Mouse (Mus musculus) liver, embryonic 14.5 days (tissue): Measurements from ENCODE around the gene Efna2. TPM values are rescaled to one million over a fixed set of nuclear protein-coding genes. Genes with fewer than 3 reads are reported as not detected.

Experiments used
- ATAC-seq: fragments of 200-750 bp; cut with Nextera tagmentation; 2 replicates; pipeline ENCODE4 v1.8.0; 2017; ENCODE audit warnings: moderate number of reproducible peaks, mild to moderate bottlenecking, moderate library complexity; ENCODE audit not compliant: insufficient read depth
- DNase-seq, 3 experiments: peaks; one replicate each; pipeline ENCODE4 v3.0.0-alpha.2; 2012 to 2013; ENCODE audit warnings: low read depth in 3 of 3, low spot score in 3 of 3
- H3K27ac ChIP-seq: fragments of 300-500 bp; sonication (generic); 2 replicates; pipeline ENCODE4 v1.5.1; 2014; ENCODE audit warnings: moderate library complexity, mild to moderate bottlenecking, control low read depth, inconsistent platforms
- H3K27me3 ChIP-seq: fragments of 300-500 bp; sonication (generic); 2 replicates; pipeline ENCODE4 v1.6.1; 2014; ENCODE audit warnings: mild to moderate bottlenecking, low read length, moderate library complexity; ENCODE audit not compliant: control insufficient read depth, insufficient read depth
- H3K36me3 ChIP-seq: fragments of 300-500 bp; sonication (generic); replicated peaks from 2 replicates; pipeline ENCODE4 v1.6.1; 2014; ENCODE audit warnings: low read depth; ENCODE audit not compliant: control insufficient read depth, insufficient read depth
- H3K4me1 ChIP-seq, 2 experiments: fragments of 200-500 bp in 1 of 2; fragments of 300-500 bp in 1 of 2; sonication (generic) in 1 of 2; replicated peaks; 2 replicates each; pipeline ENCODE4 v1.6.1; 2012 to 2014; ENCODE audit warnings: antibody characterized with exemption in 1 of 2, inconsistent platforms in 1 of 2, low read length in 1 of 2; ENCODE audit not compliant: control insufficient read depth in 2 of 2, insufficient read depth in 2 of 2
- H3K4me2 ChIP-seq: fragments of 300-500 bp; sonication (generic); 2 replicates; pipeline ENCODE4 v1.6.1; 2014; ENCODE audit warnings: low read depth, mild to moderate bottlenecking, control low read depth, moderate library complexity
- H3K4me3 ChIP-seq, 2 experiments: fragments of 200-500 bp in 1 of 2; fragments of 300-500 bp in 1 of 2; sonication (generic) in 1 of 2; 2 replicates each; pipeline ENCODE4 v1.5.1; 2012 to 2014; ENCODE audit warnings: low read depth in 2 of 2, low read length in 2 of 2, mild to moderate bottlenecking in 2 of 2, control low read depth in 1 of 2, inconsistent platforms in 1 of 2, moderate library complexity in 1 of 2; ENCODE audit not compliant: insufficient read depth in 1 of 2
- H3K9ac ChIP-seq: fragments of 300-500 bp; sonication (generic); replicated peaks from 2 replicates; pipeline ENCODE4 v1.6.1; 2014; ENCODE audit warnings: mild to moderate bottlenecking, control low read depth, moderate library complexity
- H3K9me3 ChIP-seq: fragments of 300-500 bp; sonication (generic); 2 replicates; pipeline ENCODE4 v1.6.1; 2016; ENCODE audit warnings: low read length, mixed read lengths; ENCODE audit not compliant: control insufficient read depth
- CTCF ChIP-seq: IDR thresholded peaks from 2 replicates; pipeline ENCODE4 v1.5.1; 2016; ENCODE audit warnings: antibody characterized with exemption, low read depth, control low read depth
- EP300 ChIP-seq: IDR thresholded peaks from 2 replicates; pipeline ENCODE4 v1.6.1; 2016; ENCODE audit warnings: antibody characterized with exemption, low read depth
- WGBS: fragments of 180-500 bp; shearing (Covaris S2); extraction: QIAGEN DNeasy Blood & Tissue Kit; methylation state at CpG from one replicate; pipeline ENCODE4 v1.1.7; 2014; ENCODE audit not compliant: insufficient replicate concordance; 5-methylcytosine and 5-hydroxymethylcytosine counted together
- polyA plus RNA-seq, 2 experiments: library from polyadenylated mRNA; depleted of rRNA in 1 of 2; stranded (reverse) in 1 of 2; unstranded in 1 of 2; fragments of >200 nt; fragmentation: Nextera tagmentation in 1 of 2; extraction: Ambion mirVana in 1 of 2; gene quantifications; 2 replicates each; pipeline versions ENCODE4 v1.2.1 to v1.2.3; 2012 to 2014

Gene Efna2
- polyA plus RNA-seq, 2 experiments: 0.47 to 0.51 TPM

GRCm38 (mm10) chr10:80194441-80194840, 15.2 kb downstream of the Efna2 start:
- Histone ChIP-seq H3K36me3 (no peaks in the 10 kb centered on the region), H3K9ac (no peak overlapping the region), H3K27me3 (peaks cover 32% of the 10 kb centered on the region), H3K9me3 (no peaks in the 10 kb centered on the region), H3K4me3 (no peak overlapping the region), H3K4me1 (peaks cover 0 to 2% of the 10 kb centered on the region in 2 experiments; a peak in 1 of 4 replicates), H3K27ac (no peak overlapping the region), H3K4me2 (no peak overlapping the region)
- ATAC-seq (no peak), DNase-seq (no peak)
- WGBS: 63% methylated on average over 8 of the region's 8 CpGs
- TF ChIP-seq CTCF: no peak

- Histone ChIP-seq H3K4me1 (peaks cover 0 to 2% of the 10 kb centered on the region in 2 experiments; a peak in 1 of 4 replicates), H3K9me3 (no peaks in the 10 kb centered on the region), H3K4me2 (no peak overlapping the region), H3K27me3 (peaks cover 14% of the 10 kb centered on the region), H3K27ac (no peak overlapping the region), H3K36me3 (no peaks in the 10 kb centered on the region), H3K4me3 (no peak overlapping the region), H3K9ac (no peak overlapping the region)
- ATAC-seq: no peak
- 60% methylated on average over 1 of the region's 1 CpGs for WGBS
- DNase-seq: no peak
- TF ChIP-seq EP300 (no peak), CTCF (no peak)
These were observed 16.9 kb downstream of the Efna2 start for GRCm38 (mm10) chr10:80196167-80196566.

GRCm38 (mm10) chr10:80196778-80197581, 17.7 kb downstream of the Efna2 start:
- Histone ChIP-seq H3K4me3 (no peak overlapping the region), H3K36me3 (no peaks in the 10 kb centered on the region), H3K4me2 (no peak overlapping the region), H3K9ac (no peak overlapping the region), H3K27me3 (peaks cover 6% of the 10 kb centered on the region), H3K9me3 (no peaks in the 10 kb centered on the region), H3K27ac (no peak overlapping the region), H3K4me1 (peaks cover 0 to 2% of the 10 kb centered on the region in 2 experiments; a peak in 1 of 4 replicates)
- TF ChIP-seq CTCF: no peak
- no peak for TF ChIP-seq EP300
- DNase-seq (no peak), ATAC-seq (no peak)
- 70% methylated on average over 33 of the region's 33 CpGs for WGBS

GRCm38 (mm10) chr10:80199440-80200008, 20.2 kb downstream of the Efna2 start:
- Histone ChIP-seq H3K9me3 (no peaks in the 10 kb centered on the region), H3K4me2 (no peak overlapping the region), H3K4me3 (no peak overlapping the region), H3K27me3 (no peaks in the 10 kb centered on the region; the same call in 1 of the 2 replicates), H3K27ac (no peak overlapping the region), H3K9ac (no peak overlapping the region), H3K36me3 (no peaks in the 10 kb centered on the region), H3K4me1 (no peaks in the 10 kb centered on the region)
- ATAC-seq (peak; percentile 65), DNase-seq (peak; percentile 60 to 64 (median 64))
- peak; percentile 96 for TF ChIP-seq CTCF
- no peak for TF ChIP-seq EP300
- WGBS: 44% methylated on average over 3 of the region's 3 CpGs

- no peak overlapping the region for H3K9ac ChIP-seq
- H3K36me3 ChIP-seq: no peaks in the 10 kb centered on the region
- H3K4me3 ChIP-seq: no peak overlapping the region
- H3K27me3 ChIP-seq: no peaks in the 10 kb centered on the region
- no peak for ATAC-seq
- no peak for TF ChIP-seq CTCF
- no peak for TF ChIP-seq EP300
- H3K4me2 ChIP-seq: no peak overlapping the region
- DNase-seq: no peak
- no peak overlapping the region for H3K27ac ChIP-seq
- WGBS: 56% methylated on average over 6 of the region's 6 CpGs
- H3K4me1 ChIP-seq: no peaks in the 10 kb centered on the region
- no peaks in the 10 kb centered on the region for H3K9me3 ChIP-seq
These were observed 21.2 kb downstream of the Efna2 start for GRCm38 (mm10) chr10:80200485-80200884.
